Mouse (Mus musculus): ENCODE data around the gene Cntnap2. TPM values are rescaled to one million over a fixed set of nuclear protein-coding genes. Genes with fewer than 3 reads are reported as not detected.
A peak's percentile ranks its signal among the peaks of the same experiment; 100 is the strongest.
"Not testable (repeated sequence)": the region's sequence is repeated elsewhere in the genome, so short reads cannot be mapped to it uniquely, and the experiment has no call there.

The Cntnap2 gene
- total RNA-seq, 2 experiments from 2014 or later: 132 to 139 TPM

- peak; percentile 84 to 88 for DNase-seq (ENCODE audit: extremely low spot score in 1 of 2, low spot score in 2 of 2)
- intact Hi-C loops (cut with DNase I): no loop called here
Measured at GRCm38 (mm10) chr6:47013535-47013934, 1954.4 kb downstream of the Cntnap2 start.

GRCm38 (mm10) chr6:47014886-47015586 lies 1955.9 kb downstream of the Cntnap2 start:
- no peak for DNase-seq (ENCODE audit: extremely low spot score in 1 of 2, low spot score in 2 of 2)
- intact Hi-C loops (cut with DNase I): no loop called here

- intact Hi-C loops (cut with DNase I): no loop called here
- DNase-seq (ENCODE audit: extremely low spot score in 1 of 2, low spot score in 2 of 2): no peak
Measured at GRCm38 (mm10) chr6:47026064-47026686, 1967.0 kb downstream of the Cntnap2 start.

- intact Hi-C loops (cut with DNase I): no loop called here
- DNase-seq (ENCODE audit: extremely low spot score in 1 of 2, low spot score in 2 of 2): no peak
Measured at GRCm38 (mm10) chr6:47031362-47031761, 1972.2 kb downstream of the Cntnap2 start.

GRCm38 (mm10) chr6:47042602-47043001 lies 1983.4 kb downstream of the Cntnap2 start:
- DNase-seq (ENCODE audit: extremely low spot score in 1 of 2, low spot score in 2 of 2): no peak
- intact Hi-C loops (cut with DNase I): no loop called here

GRCm38 (mm10) chr6:47043586-47043985 lies 1984.4 kb downstream of the Cntnap2 start:
- peak in 1 of 2 experiments; percentile 19 for DNase-seq (ENCODE audit: extremely low spot score in 1 of 2, low spot score in 2 of 2)
- intact Hi-C loops (cut with DNase I): no loop called here

GRCm38 (mm10) chr6:47044385-47045200 lies 1985.4 kb downstream of the Cntnap2 start:
- peak in 1 of 2 experiments; percentile 21 for DNase-seq (ENCODE audit: extremely low spot score in 1 of 2, low spot score in 2 of 2)
- intact Hi-C loops (cut with DNase I): no loop called here

- no peak for DNase-seq (ENCODE audit: extremely low spot score in 1 of 2, low spot score in 2 of 2)
- intact Hi-C loops (cut with DNase I): no loop called here
Measured at GRCm38 (mm10) chr6:47049051-47049450, 1989.9 kb downstream of the Cntnap2 start.

GRCm38 (mm10) chr6:47050319-47051222 lies 1991.4 kb downstream of the Cntnap2 start:
- no peak for DNase-seq (ENCODE audit: extremely low spot score in 1 of 2, low spot score in 2 of 2)
- intact Hi-C loops (cut with DNase I): no loop called here

GRCm38 (mm10) chr6:47061341-47061740 lies 2002.2 kb downstream of the Cntnap2 start:
- no peak for DNase-seq (ENCODE audit: extremely low spot score in 1 of 2, low spot score in 2 of 2)
- intact Hi-C loops (cut with DNase I): no loop called here

GRCm38 (mm10) chr6:47089998-47090397 lies 2030.8 kb downstream of the Cntnap2 start:
- no peak for DNase-seq (ENCODE audit: extremely low spot score in 1 of 2, low spot score in 2 of 2)
- intact Hi-C loops (cut with DNase I): no loop called here

- DNase-seq (ENCODE audit: extremely low spot score in 1 of 2, low spot score in 2 of 2): no peak
- intact Hi-C loops (cut with DNase I): no loop called here
Measured at GRCm38 (mm10) chr6:47104951-47105350, 2045.8 kb downstream of the Cntnap2 start.

GRCm38 (mm10) chr6:47109582-47110220 lies 2050.5 kb downstream of the Cntnap2 start:
- no peak for DNase-seq (ENCODE audit: extremely low spot score in 1 of 2, low spot score in 2 of 2)
- intact Hi-C loops (cut with DNase I): no loop called here

GRCm38 (mm10) chr6:47134063-47134462 lies 2074.9 kb downstream of the Cntnap2 start:
- DNase-seq (ENCODE audit: extremely low spot score in 1 of 2, low spot score in 2 of 2); intact Hi-C loops (cut with DNase I): not testable (repeated sequence)

GRCm38 (mm10) chr6:47153018-47153417 lies 2093.9 kb downstream of the Cntnap2 start:
- DNase-seq (ENCODE audit: extremely low spot score in 1 of 2, low spot score in 2 of 2); intact Hi-C loops (cut with DNase I): not testable (repeated sequence)

GRCm38 (mm10) chr6:47174580-47175294 lies 2115.6 kb downstream of the Cntnap2 start:
- DNase-seq (ENCODE audit: extremely low spot score in 1 of 2, low spot score in 2 of 2); intact Hi-C loops (cut with DNase I): not testable (repeated sequence)

- intact Hi-C loops (cut with DNase I): not testable (repeated sequence)
- peak in 1 of 2 experiments; percentile 44 for DNase-seq (ENCODE audit: extremely low spot score in 1 of 2, low spot score in 2 of 2)
Measured at GRCm38 (mm10) chr6:47175356-47176156, 2116.4 kb downstream of the Cntnap2 start.

All from left cerebral cortex, postnatal 10 days (tissue).